Mouse (Mus musculus): ENCODE results near the gene Snu13.

Snu13 gene

GRCm38 (mm10) chr15:82023965-82024635 is 23.3 kb downstream of the Snu13 start:
- DNase-seq (ENCODE audit: low read depth): no peak

GRCm38 (mm10) chr15:82022535-82023088 is 24.8 kb downstream of the Snu13 start:
- DNase-seq (ENCODE audit: low read depth): no peak

GRCm38 (mm10) chr15:82019288-82019687 is 28.1 kb downstream of the Snu13 start:
- DNase-seq (ENCODE audit: low read depth): no peak

- DNase-seq (ENCODE audit: low read depth): no peak
Measured at GRCm38 (mm10) chr15:82017461-82017860, 29.9 kb downstream of the Snu13 start.

- DNase-seq (ENCODE audit: low read depth): no peak
Measured at GRCm38 (mm10) chr15:82016830-82017229, 30.6 kb downstream of the Snu13 start.

GRCm38 (mm10) chr15:82016101-82016808 is 31.1 kb downstream of the Snu13 start:
- peak; percentile 97 for DNase-seq (ENCODE audit: low read depth)

DNA sequence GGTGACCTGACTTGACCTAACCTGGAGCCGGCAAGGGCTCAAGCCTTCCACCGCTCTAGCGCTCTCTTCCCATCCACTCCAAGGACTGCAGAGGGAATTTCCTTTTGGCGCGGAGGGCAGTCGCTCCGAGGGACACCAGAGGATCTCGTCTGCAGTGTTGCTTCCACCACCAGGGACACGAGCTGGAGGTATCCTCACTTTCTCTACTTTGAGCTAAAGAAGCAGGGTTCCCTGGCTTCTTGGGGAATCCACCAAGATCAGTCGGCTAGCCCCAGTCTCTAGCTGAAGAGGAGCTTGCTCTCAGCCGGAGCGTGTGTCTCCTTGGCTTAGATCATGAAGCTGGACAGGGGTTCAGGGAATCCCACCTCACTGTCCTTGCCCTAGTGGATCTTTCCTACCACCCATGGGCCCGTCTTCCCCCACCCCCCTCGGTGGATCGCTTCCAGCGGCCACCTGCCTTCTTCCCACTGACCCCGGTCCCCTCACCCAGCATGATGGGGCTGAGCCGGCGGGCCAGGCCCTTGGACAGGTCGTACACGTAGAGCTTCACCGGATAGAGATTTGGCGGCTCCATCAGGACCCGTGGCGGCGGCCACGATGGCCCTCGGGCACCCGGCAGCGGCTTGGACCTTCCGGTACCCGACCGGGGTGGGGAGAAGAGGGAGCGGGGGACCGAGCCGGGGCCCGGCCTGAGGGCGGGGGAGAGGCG is 31.9 kb downstream of the Snu13 start:
- peak; percentile 31 for DNase-seq (ENCODE audit: low read depth)

- DNase-seq (ENCODE audit: low read depth): no peak
Measured at GRCm38 (mm10) chr15:82014745-82015391, 32.5 kb downstream of the Snu13 start.

DNA sequence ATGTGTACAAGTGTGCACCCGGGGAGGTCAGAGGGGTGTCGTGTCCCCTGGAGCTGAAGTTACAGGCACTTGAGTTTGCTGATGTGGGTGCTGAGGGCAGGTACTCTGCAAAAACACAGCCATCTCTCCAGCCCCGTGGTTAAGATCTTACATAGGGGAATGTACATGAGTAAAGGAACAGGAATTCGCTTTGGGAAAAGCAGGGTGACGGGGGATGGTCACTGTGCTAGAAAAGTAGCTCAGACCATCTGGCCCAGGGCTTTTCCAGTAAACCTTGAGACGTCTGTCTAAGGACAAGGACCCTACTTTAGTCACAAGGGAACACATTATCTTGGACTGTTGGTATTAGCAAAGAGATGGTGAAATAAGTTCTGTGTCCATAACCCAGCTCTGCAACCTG is 35.5 kb downstream of the Snu13 start:
- DNase-seq (ENCODE audit: low read depth): no peak

DNA sequence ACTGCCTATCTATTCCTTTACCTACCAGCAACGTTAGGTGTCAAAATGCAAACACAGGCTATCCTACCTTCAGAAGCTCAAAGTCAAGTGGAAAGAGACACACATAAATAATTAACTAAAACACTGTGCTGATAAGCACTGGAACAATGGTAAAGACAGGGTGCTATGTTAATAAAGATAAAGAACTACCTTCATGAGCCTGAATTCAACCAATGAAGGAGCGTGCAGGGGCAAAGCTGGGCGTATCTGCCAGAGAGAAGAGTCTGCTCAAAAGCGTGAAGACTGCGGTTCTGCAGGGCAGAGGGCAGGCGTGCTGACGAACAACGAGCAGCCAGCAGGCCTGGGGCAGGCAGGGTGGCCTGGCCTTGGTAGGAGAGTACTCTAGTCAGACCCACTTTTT is 43.1 kb downstream of the Snu13 start:
- peak; percentile 70 for DNase-seq (ENCODE audit: low read depth)

GRCm38 (mm10) chr15:81993992-81994391 is 53.4 kb downstream of the Snu13 start:
- DNase-seq (ENCODE audit: low read depth): no peak

GRCm38 (mm10) chr15:81990549-81990948 is 56.8 kb downstream of the Snu13 start:
- peak; percentile 71 for DNase-seq (ENCODE audit: low read depth)

Data from c-Kit-positive CD71-positive TER-119-negative erythroid progenitor cells, embryonic 14.5 days (primary cell).